Mouse (Mus musculus): ENCODE results near the gene Tdrkh. TPM values are rescaled to one million over a fixed set of nuclear protein-coding genes. Genes with fewer than 3 reads are reported as not detected.

Tdrkh gene
- polyA plus RNA-seq, 1 experiment from 2014 or later = 14.3 TPM

- CTCF ChIA-PET = interaction anchor here (0.8 to 2.1 kb wide), 6 partner anchors 12 to 128 kb away, joined by 3 to 5 read pairs (median 3); no protein-coding TSS in a partner anchor
- POLR2A ChIA-PET = interaction anchor here (1.2 kb wide), 2 partner anchors 16 to 364 kb away, joined by 4 read pairs; no protein-coding TSS in a partner anchor
- peak; percentile 54 for ATAC-seq
- no peaks in the 10 kb centered on the region for H3K27me3 ChIP-seq
- DNase-seq (ENCODE audit: low read depth, low spot score) = no peak
- TF ChIP-seq CTCF (IDR thresholded peaks at IDR 0.05) = no peak
- in situ Hi-C loops (cut with MboI; ENCODE audit: low pct_unique_long_range_greater_than_20kb) = no loop called here
Measured at GRCm38 (mm10) chr3:94473115-94473505, 60.0 kb downstream of the Tdrkh start.

DNA sequence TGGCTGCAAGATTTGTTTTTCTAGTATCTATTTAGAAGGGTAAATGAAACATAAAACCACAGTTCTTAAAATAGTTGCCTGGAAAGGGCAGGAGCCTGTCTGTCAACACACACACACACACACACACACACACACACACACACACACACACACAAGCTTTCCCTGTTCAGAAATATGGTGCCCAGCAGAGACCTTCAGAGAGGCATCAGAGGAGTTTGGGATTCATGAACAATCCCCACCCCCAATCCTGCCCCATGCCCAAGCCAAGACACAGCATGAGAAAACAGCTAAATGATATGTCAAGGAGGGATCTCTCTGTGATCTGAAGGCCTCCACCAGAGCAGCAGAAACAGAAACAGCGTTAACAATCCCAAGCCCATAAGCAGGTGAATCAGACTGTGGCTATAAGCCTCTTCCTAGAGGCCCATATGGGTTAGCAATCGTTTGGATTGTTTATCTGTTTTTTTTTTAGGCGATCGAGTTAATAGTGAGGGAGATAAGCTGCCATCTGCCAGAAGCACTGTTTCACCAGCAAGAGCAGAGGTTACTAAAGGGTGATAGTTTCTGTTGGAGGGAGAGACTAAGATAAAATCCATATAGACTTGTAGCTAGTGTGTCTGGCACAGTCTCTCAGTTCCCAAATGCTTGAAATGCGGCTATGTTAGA is 60.6 kb downstream of the Tdrkh start:
- no peaks in the 10 kb centered on the region for H3K27me3 ChIP-seq
- ATAC-seq (peak; percentile 31), DNase-seq (ENCODE audit: low read depth, low spot score) (no peak)
- ChIA-PET CTCF (interaction anchor here (0.7 to 2.1 kb wide), 5 partner anchors 12 to 27 kb away, joined by 3 to 5 read pairs (median 3); no protein-coding TSS in a partner anchor), POLR2A (interaction anchor here (0.5 to 1.2 kb wide), 3 partner anchors 17 to 363 kb away, joined by 4 to 5 read pairs (median 4); no protein-coding TSS in a partner anchor)
- no peak for TF ChIP-seq CTCF (IDR thresholded peaks at IDR 0.05)
- in situ Hi-C loops (cut with MboI; ENCODE audit: low pct_unique_long_range_greater_than_20kb) = no loop called here

DNA sequence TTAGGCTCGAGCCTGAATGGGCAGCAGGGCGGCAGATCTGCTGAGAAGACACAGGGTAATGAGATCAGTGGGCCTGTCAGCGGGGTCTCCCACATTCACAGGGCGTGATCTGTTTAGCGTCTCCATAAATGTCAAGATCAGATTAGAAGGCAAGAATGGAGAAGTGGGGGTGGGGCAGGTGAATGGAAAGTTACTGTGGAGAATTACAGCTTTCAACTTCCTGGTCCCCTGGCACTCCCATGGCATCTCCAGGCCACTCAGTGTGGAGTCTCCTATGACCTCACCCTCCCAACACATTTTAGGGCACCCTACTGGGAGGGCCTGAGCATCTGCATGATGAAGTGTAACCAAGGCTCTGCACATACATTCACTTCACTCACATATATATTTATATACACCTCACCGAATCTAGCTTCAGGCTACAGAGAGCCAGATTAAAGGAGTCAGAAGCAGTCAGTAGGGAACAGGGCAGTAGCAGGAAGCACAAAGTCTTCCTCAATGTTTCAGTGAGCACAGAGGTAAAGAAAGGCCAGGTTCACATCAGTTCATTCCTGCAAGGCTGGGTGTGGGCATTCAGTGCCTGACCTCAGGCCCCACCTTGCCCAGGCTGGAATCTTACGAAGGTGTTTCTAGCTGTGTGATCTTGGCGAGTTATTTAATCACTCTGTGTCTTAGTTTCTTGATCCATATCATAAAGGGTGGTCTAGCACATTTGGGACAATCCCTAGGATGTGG is 63.4 kb downstream of the Tdrkh start:
- DNase-seq (ENCODE audit: low read depth, low spot score) = no peak
- ChIA-PET CTCF (interaction anchor here (0.9 to 1.2 kb wide), 2 partner anchors 11 to 20 kb away, joined by 3 to 4 read pairs; no protein-coding TSS in a partner anchor), POLR2A (no interaction called here)
- in situ Hi-C loops (cut with MboI; ENCODE audit: low pct_unique_long_range_greater_than_20kb) = loop anchor here (25.0 kb wide), 1 partner anchor 714 kb away; the partner anchor contains the start of gene Gm5773
- ATAC-seq = no peak
- TF ChIP-seq CTCF (IDR thresholded peaks at IDR 0.05) = no peak
- no peaks in the 10 kb centered on the region for H3K27me3 ChIP-seq

DNA sequence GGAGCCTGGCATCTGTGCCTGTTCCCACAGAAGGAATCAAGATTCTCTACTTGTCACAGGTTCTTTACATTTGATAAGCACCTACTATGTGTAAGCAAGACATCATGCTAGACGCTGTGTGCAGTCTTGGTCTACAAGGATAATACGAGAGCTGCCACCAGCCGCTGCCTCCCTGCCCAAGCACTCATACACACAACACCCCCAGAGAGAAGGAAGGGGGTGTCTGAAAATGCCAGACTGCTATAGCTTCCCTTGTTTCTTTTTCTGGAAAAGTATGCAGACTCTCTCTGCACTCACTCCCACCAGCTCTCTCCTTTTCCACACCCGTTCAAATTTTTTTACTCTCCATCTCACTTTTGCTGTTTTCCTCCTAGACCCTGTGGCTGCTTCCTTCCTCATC is 64.4 kb downstream of the Tdrkh start:
- ATAC-seq (no peak), DNase-seq (ENCODE audit: low read depth, low spot score) (no peak)
- TF ChIP-seq CTCF (IDR thresholded peaks at IDR 0.05) = no peak
- in situ Hi-C loops (cut with MboI; ENCODE audit: low pct_unique_long_range_greater_than_20kb) = loop anchor here (25.0 kb wide), 1 partner anchor 715 kb away; the partner anchor contains the start of gene Gm5773
- ChIA-PET CTCF (interaction anchor here (1.2 kb wide), 1 partner anchor 21 kb away, joined by 4 read pairs; no protein-coding TSS in a partner anchor), POLR2A (no interaction called here)
- H3K27me3 ChIP-seq = no peaks in the 10 kb centered on the region

DNA sequence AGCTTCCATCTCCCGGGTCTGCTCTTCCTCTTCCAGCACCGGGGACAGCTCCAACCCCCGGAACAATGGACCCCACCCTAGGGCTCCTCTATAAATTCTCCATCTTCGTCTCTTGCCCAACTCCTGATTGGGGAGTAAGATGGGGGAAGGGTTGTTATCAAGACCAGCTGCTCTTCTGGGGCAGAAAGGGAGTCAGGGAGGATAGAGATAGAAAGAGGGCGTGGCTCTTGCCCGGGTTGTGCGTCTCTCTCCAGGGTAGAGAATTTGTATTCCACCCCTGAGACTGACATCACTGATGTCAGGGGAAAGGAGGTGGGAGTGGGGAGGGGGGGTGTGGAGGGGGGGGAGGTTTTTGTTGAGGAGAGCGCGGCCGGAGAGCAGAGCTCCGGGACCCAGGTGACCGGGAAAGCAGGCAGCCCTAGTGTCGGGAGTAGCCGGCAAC is 64.9 kb downstream of the Tdrkh start, which contains the start of gene Celf3:
Celf3 (plus strand) TSS at position 315 of the 442 bp plus-strand sequence.
- POLR2A ChIA-PET = no interaction called here
- TF ChIP-seq CTCF (IDR thresholded peaks at IDR 0.05) = no peak
- ATAC-seq = no peak
- H3K27me3 ChIP-seq = no peaks in the 10 kb centered on the region
- in situ Hi-C loops (cut with MboI; ENCODE audit: low pct_unique_long_range_greater_than_20kb) = loop anchor here (25.0 kb wide), 1 partner anchor 716 kb away; the partner anchor contains the start of gene Gm5773
- CTCF ChIA-PET = interaction anchor here (1.0 to 1.5 kb wide), 3 partner anchors 11 to 29 kb away, joined by 3 to 4 read pairs (median 4); no protein-coding TSS in a partner anchor
- no peak for DNase-seq (ENCODE audit: low read depth, low spot score)

GRCm38 (mm10) chr3:94478591-94479169 is 65.6 kb downstream of the Tdrkh start:
- POLR2A ChIA-PET = no interaction called here
- DNase-seq (ENCODE audit: low read depth, low spot score) = no peak
- H3K27me3 ChIP-seq = no peaks in the 10 kb centered on the region
- no peak for ATAC-seq
- no peak for TF ChIP-seq CTCF (IDR thresholded peaks at IDR 0.05)
- CTCF ChIA-PET = interaction anchor here (1.0 to 1.5 kb wide), 2 partner anchors 11 to 30 kb away, joined by 3 to 4 read pairs; no protein-coding TSS in a partner anchor
- in situ Hi-C loops (cut with MboI; ENCODE audit: low pct_unique_long_range_greater_than_20kb) = loop anchor here (25.0 kb wide), 1 partner anchor 716 kb away; the partner anchor contains the start of gene Gm5773

GRCm38 (mm10) chr3:94479564-94479963 is 66.5 kb downstream of the Tdrkh start:
- CTCF ChIA-PET = interaction anchor here (1.5 kb wide), 1 partner anchor 10 kb away, joined by 4 read pairs; no protein-coding TSS in a partner anchor

GRCm38 (mm10) chr3:94480291-94480884 is 67.3 kb downstream of the Tdrkh start, which contains the start of gene Riiad1:
Gene Riiad1, minus strand, starts transcription at chr3:94480341.
- in situ Hi-C loops (cut with MboI; ENCODE audit: low pct_unique_long_range_greater_than_20kb) = loop anchor here (25.0 kb wide), 1 partner anchor 718 kb away; the partner anchor contains the start of gene Gm5773
- ChIA-PET POLR2A (no interaction called here), CTCF (interaction anchor here (1.0 to 1.2 kb wide), 2 partner anchors 13 to 17 kb away, joined by 3 read pairs; no protein-coding TSS in a partner anchor)
- TF ChIP-seq CTCF (IDR thresholded peaks at IDR 0.05) = no peak
- no peaks in the 10 kb centered on the region for H3K27me3 ChIP-seq
- ATAC-seq (no peak), DNase-seq (ENCODE audit: low read depth, low spot score) (no peak)

More at GRCm38 (mm10) chr3:94479564-94479963, 66.5 kb downstream of the Tdrkh start:
- no peaks in the 10 kb centered on the region for H3K27me3 ChIP-seq
- TF ChIP-seq CTCF (IDR thresholded peaks at IDR 0.05) = no peak
- ATAC-seq = no peak
- POLR2A ChIA-PET = no interaction called here
- in situ Hi-C loops (cut with MboI; ENCODE audit: low pct_unique_long_range_greater_than_20kb) = loop anchor here (25.0 kb wide), 1 partner anchor 717 kb away; the partner anchor contains the start of gene Gm5773
- no peak for DNase-seq (ENCODE audit: low read depth, low spot score)

DNA sequence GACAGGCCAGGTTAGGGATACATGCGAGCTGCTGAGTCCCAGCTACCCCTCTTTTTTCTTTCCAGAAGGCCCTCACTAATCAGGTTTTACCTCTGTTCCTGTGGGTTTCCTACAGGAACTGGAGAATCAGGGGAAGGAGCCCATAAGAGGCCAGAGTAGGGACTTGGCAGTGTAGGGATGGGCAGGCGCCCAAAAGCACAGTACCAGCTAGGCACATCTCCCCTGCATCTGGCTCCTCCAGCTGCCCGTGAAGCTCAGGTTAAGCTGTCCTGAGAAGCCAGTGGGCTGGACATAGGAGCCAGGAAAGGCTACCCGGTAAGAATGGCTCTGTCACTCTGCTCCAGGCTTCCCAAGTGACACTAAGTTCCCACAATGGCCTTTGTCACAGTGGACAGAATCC is 68.4 kb downstream of the Tdrkh start:
- DNase-seq (ENCODE audit: low read depth, low spot score) = no peak
- in situ Hi-C loops (cut with MboI; ENCODE audit: low pct_unique_long_range_greater_than_20kb) = loop anchor here (25.0 kb wide), 1 partner anchor 719 kb away; the partner anchor contains the start of gene Gm5773
- CTCF ChIA-PET = interaction anchor here (1.0 to 1.6 kb wide), 3 partner anchors 12 to 19 kb away, joined by 3 read pairs; no protein-coding TSS in a partner anchor
- POLR2A ChIA-PET = no interaction called here
- ATAC-seq = no peak
- no peaks in the 10 kb centered on the region for H3K27me3 ChIP-seq
- no peak for TF ChIP-seq CTCF (IDR thresholded peaks at IDR 0.05)

Measured in Patski (cell line).